Mouse (Mus musculus) skeletal muscle tissue, postnatal 0 days (tissue): Measurements from ENCODE around the gene Emc6. TPM values are rescaled to one million over a fixed set of nuclear protein-coding genes. Genes with fewer than 3 reads are reported as not detected.

Experiments
- polyA plus RNA-seq: library from polyadenylated mRNA; unstranded; fragments of >200 nt; fragmentation: Nextera tagmentation; extraction: Ambion mirVana; gene quantifications from 2 replicates; pipeline ENCODE4 v1.2.1, GENCODE M21; 2015

Emc6 gene
- polyA plus RNA-seq = 175 and 184 TPM in 2 replicates

GRCm38 (mm10) chr11:73176608-73177508 lies at the start of gene Emc6, which contains the start of gene Tax1bp3:
Gene Emc6 (minus strand): TSS chr11:73177037.
Gene Tax1bp3 (plus strand): TSS chr11:73177083.

DNA sequence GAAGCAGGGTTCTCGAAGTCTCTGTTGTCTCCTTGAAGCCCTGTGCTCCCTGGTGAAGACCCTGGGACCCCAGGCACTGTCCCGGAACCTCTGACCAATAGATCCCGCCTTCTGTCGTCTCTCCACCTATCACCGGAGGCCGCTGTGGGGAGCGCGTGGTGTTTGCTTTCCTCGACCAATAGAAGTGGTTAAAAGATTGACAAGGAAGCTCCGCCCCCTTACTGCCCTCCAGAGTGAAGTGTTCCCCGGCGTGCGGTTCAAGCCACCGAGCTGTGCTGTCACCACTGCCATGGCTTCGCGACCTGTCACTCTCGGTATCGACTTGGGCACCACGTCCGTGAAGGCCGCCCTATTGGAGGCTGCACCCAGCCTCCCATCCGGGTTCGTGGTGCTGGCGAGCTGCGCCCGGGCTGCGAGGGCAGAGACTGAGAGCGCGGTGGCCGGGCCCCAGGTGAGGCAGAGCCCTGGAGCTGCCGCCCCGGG lies 22.4 kb upstream of the Emc6 start, which contains the start of gene Shpk:
Shpk (plus strand) TSS at position 231 of the 483 bp plus-strand sequence.

DNA sequence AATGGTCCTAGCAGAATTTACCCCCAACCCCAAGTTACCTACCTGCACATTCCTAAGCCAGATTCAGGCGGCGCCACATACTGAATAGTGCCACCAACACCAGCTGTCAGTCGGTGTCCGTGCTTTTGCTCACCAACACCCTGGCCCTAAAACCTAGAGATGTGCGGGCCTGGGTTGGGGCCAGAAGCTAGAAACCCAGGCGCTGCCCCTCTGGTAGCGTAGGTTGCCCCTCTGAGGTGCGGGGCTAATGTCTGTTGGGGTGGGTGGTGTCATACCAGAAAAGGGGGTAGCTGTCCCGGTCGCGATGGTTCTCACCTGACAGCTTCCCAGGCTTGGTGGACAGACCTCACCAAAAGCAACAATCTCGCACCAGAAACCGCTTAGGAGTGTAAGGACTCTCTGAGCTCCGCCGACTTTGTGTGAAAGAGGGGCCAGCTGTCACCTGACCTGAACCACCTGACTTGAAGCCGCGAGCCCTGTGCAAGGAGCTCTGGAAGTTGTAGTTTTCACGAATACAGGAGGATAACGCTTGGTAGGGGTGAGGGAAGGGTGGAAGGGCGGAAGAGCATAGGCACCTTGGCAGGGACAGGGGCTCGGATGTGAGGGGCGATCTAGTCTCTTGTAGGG lies 21.9 kb upstream of the Emc6 start, which contains the start of gene Ctns:
Ctns (minus strand) TSS at position 440 of the 627 bp plus-strand sequence.

GRCm38 (mm10) chr11:73159957-73160810 lies 16.7 kb downstream of the Emc6 start, which contains the start of gene P2rx5:
Gene P2rx5 (plus strand): TSS chr11:73160421.

GRCm38 (mm10) chr11:73137591-73138501 lies 39.0 kb downstream of the Emc6 start, which contains the start of gene Haspin:
Gene Haspin (minus strand): TSS chr11:73138294.

Other genes with a start within 250 kb of the Emc6 start
- gene Atp2a3, start 215.9 kb downstream of the Emc6 start, polyA plus RNA-seq = 5.6 and 6.0 TPM in 2 replicates
- gene P2rx1, start 177.9 kb downstream of the Emc6 start, polyA plus RNA-seq = 3.2 and 4.6 TPM in 2 replicates
- 3.0 and 3.9 TPM in 2 replicates for gene Camkk1, start 158.0 kb downstream of the Emc6 start, polyA plus RNA-seq
- 5.2 and 5.8 TPM in 2 replicates for gene Ncbp3, start 129.3 kb downstream of the Emc6 start, polyA plus RNA-seq
- gene Itgae, start 86.5 kb downstream of the Emc6 start, polyA plus RNA-seq = 0.15 and 0.18 TPM in 2 replicates
- gene Haspin, start 38.7 kb downstream of the Emc6 start, polyA plus RNA-seq = 2.4 and 2.9 TPM in 2 replicates
- gene P2rx5, start 16.6 kb downstream of the Emc6 start, polyA plus RNA-seq = 7.3 and 8.1 TPM in 2 replicates
- gene Tax1bp3, start within 50 bp of the Emc6 start, polyA plus RNA-seq = 104 and 115 TPM in 2 replicates
- gene Ctns, start 22.0 kb upstream of the Emc6 start, polyA plus RNA-seq = 10.9 and 11.1 TPM in 2 replicates
- gene Shpk, start 22.4 kb upstream of the Emc6 start, polyA plus RNA-seq = 1.8 and 2.6 TPM in 2 replicates
- gene Trpv1, start 57.3 kb upstream of the Emc6 start, polyA plus RNA-seq = 0.12 and 0.26 TPM in 2 replicates
- gene Trpv3, start 90.4 kb upstream of the Emc6 start, polyA plus RNA-seq = 0.03 and 0.07 TPM in 2 replicates
- 4.4 and 6.5 TPM in 2 replicates for gene Aspa, start 152.6 kb upstream of the Emc6 start, polyA plus RNA-seq
- not detected in 2 replicates for gene Gm49340, start 152.7 kb upstream of the Emc6 start, polyA plus RNA-seq
- gene Spata22, start 152.7 kb upstream of the Emc6 start, polyA plus RNA-seq = 0.10 TPM in 1 of 2 replicates, not detected in the other
- gene Olfr20, start 173.7 kb upstream of the Emc6 start, polyA plus RNA-seq = not detected in 2 replicates
- gene Olfr376, start 194.2 kb upstream of the Emc6 start, polyA plus RNA-seq = not detected in 2 replicates
- not detected in 2 replicates for gene Olfr1, start 222.6 kb upstream of the Emc6 start, polyA plus RNA-seq